Mouse (Mus musculus) hindbrain, embryonic 11.5 days (tissue): ENCODE data around the gene Tbxas1. TPM values are rescaled to one million over a fixed set of nuclear protein-coding genes. Genes with fewer than 3 reads are reported as not detected.

ENCODE experiments used
- ATAC-seq: fragments of 200-750 bp; cut with Nextera tagmentation; 2 replicates; pipeline ENCODE4 v1.8.0; 2017; ENCODE audit warnings: mild to moderate bottlenecking, moderate TSS enrichment, moderate library complexity; ENCODE audit not compliant: low FRiP score
- DNase-seq: peaks from one replicate; pipeline ENCODE4 v3.0.0-alpha.2; 2015; ENCODE audit warnings: low spot score
- H3K27ac ChIP-seq: fragments of 300-500 bp; sonication (generic); 2 replicates; pipeline ENCODE4 v1.5.1; 2014; ENCODE audit warnings: mild to moderate bottlenecking, low read depth, low read length
- H3K27me3 ChIP-seq: fragments of 300-500 bp; sonication (generic); 2 replicates; pipeline ENCODE4 v1.6.1; 2014; ENCODE audit warnings: mild to moderate bottlenecking, low read length, moderate library complexity, mixed read lengths; ENCODE audit not compliant: control insufficient read depth, insufficient read depth
- H3K36me3 ChIP-seq: fragments of 300-500 bp; sonication (generic); 2 replicates; pipeline ENCODE4 v1.6.1; 2014; ENCODE audit warnings: mild to moderate bottlenecking, low read length, moderate library complexity, mixed read lengths; ENCODE audit not compliant: control insufficient read depth, insufficient read depth
- H3K4me1 ChIP-seq: fragments of 300-500 bp; sonication (generic); replicated peaks from 2 replicates; pipeline ENCODE4 v1.6.1; 2014; ENCODE audit warnings: low read length, mixed read lengths; ENCODE audit not compliant: control insufficient read depth, insufficient read depth
- H3K4me2 ChIP-seq: fragments of 300-500 bp; sonication (generic); replicated peaks from 2 replicates; pipeline ENCODE4 v1.6.1; 2014; ENCODE audit warnings: mild to moderate bottlenecking, low read depth, low read length
- H3K4me3 ChIP-seq: fragments of 300-500 bp; sonication (generic); 2 replicates; pipeline ENCODE4 v1.5.1; 2014; ENCODE audit warnings: low read depth, low read length
- H3K9ac ChIP-seq: fragments of 300-500 bp; sonication (generic); 2 replicates; pipeline ENCODE4 v1.6.1; 2014; ENCODE audit warnings: low read depth, low read length
- H3K9me3 ChIP-seq: fragments of 300-500 bp; sonication (generic); 2 replicates; pipeline ENCODE4 v1.6.1; 2016; ENCODE audit warnings: low read length; ENCODE audit not compliant: control insufficient read depth
- WGBS: fragments of 180-500 bp; shearing (Covaris S2); extraction: QIAGEN DNeasy Blood & Tissue Kit; methylation state at CpG from one replicate; pipeline ENCODE4 v1.1.7; 2014; 5-methylcytosine and 5-hydroxymethylcytosine counted together
- polyA plus RNA-seq: library from polyadenylated mRNA; unstranded; fragments of >200 nt; fragmentation: Nextera tagmentation; extraction: Ambion mirVana; gene quantifications from 2 replicates; pipeline ENCODE4 v1.2.1, GENCODE M21; 2014

Gene Tbxas1
- polyA plus RNA-seq, 1 experiment from 2014 or later = 0.69 TPM

GRCm38 (mm10) chr6:38982071-38982470 lies 106.9 kb downstream of the Tbxas1 start:
- H3K4me3 ChIP-seq = no peak overlapping the region
- H3K27ac ChIP-seq = no peak overlapping the region
- H3K36me3 ChIP-seq = no peaks in the 10 kb centered on the region
- no peak overlapping the region for H3K4me2 ChIP-seq
- no peaks in the 10 kb centered on the region for H3K4me1 ChIP-seq
- DNase-seq = no peak
- no peak for ATAC-seq
- H3K9me3 ChIP-seq = no peaks in the 10 kb centered on the region
- 93% methylated on average over 8 of the region's 8 CpGs for WGBS
- no peak overlapping the region for H3K9ac ChIP-seq
- H3K27me3 ChIP-seq = no peaks in the 10 kb centered on the region

GRCm38 (mm10) chr6:38982656-38983055 lies 107.5 kb downstream of the Tbxas1 start:
- Histone ChIP-seq H3K4me1 (no peaks in the 10 kb centered on the region), H3K36me3 (no peaks in the 10 kb centered on the region), H3K9ac (no peak overlapping the region), H3K9me3 (no peaks in the 10 kb centered on the region), H3K27me3 (no peaks in the 10 kb centered on the region), H3K4me3 (no peak overlapping the region), H3K27ac (no peak overlapping the region), H3K4me2 (no peak overlapping the region)
- 88% methylated on average over 4 of the region's 4 CpGs for WGBS
- DNase-seq = no peak
- ATAC-seq = no peak

GRCm38 (mm10) chr6:38983060-38983459 lies 107.9 kb downstream of the Tbxas1 start:
- Histone ChIP-seq H3K36me3 (no peaks in the 10 kb centered on the region), H3K9ac (no peak overlapping the region), H3K27me3 (no peaks in the 10 kb centered on the region), H3K4me3 (no peak overlapping the region), H3K27ac (no peak overlapping the region), H3K4me1 (no peaks in the 10 kb centered on the region), H3K4me2 (no peak overlapping the region), H3K9me3 (no peaks in the 10 kb centered on the region)
- 70% methylated on average over 7 of the region's 7 CpGs for WGBS
- ATAC-seq (no peak), DNase-seq (no peak)

- DNase-seq = no peak
- Histone ChIP-seq H3K27ac (no peak overlapping the region), H3K9me3 (no peaks in the 10 kb centered on the region), H3K4me1 (no peaks in the 10 kb centered on the region), H3K36me3 (no peaks in the 10 kb centered on the region), H3K4me2 (no peak overlapping the region), H3K4me3 (no peak overlapping the region), H3K27me3 (no peaks in the 10 kb centered on the region), H3K9ac (no peak overlapping the region)
- no peak for ATAC-seq
- WGBS = 90% methylated on average over 2 of the region's 2 CpGs
Measured at GRCm38 (mm10) chr6:38984626-38985025, 109.4 kb downstream of the Tbxas1 start.

GRCm38 (mm10) chr6:38986641-38987040 lies 111.4 kb downstream of the Tbxas1 start:
- Histone ChIP-seq H3K27me3 (no peaks in the 10 kb centered on the region), H3K27ac (no peak overlapping the region), H3K4me1 (no peaks in the 10 kb centered on the region), H3K4me2 (no peak overlapping the region), H3K9ac (no peak overlapping the region), H3K4me3 (no peak overlapping the region), H3K36me3 (no peaks in the 10 kb centered on the region), H3K9me3 (no peaks in the 10 kb centered on the region)
- ATAC-seq (no peak), DNase-seq (no peak)
- WGBS = 77% methylated on average over 10 of the region's 10 CpGs

GRCm38 (mm10) chr6:38992016-38992415 lies 116.8 kb downstream of the Tbxas1 start:
- no peak for DNase-seq
- Histone ChIP-seq H3K4me2 (no peak overlapping the region), H3K9me3 (no peaks in the 10 kb centered on the region), H3K4me1 (no peaks in the 10 kb centered on the region), H3K27me3 (no peaks in the 10 kb centered on the region), H3K9ac (no peak overlapping the region), H3K4me3 (no peak overlapping the region), H3K36me3 (no peaks in the 10 kb centered on the region), H3K27ac (no peak overlapping the region)
- WGBS = 57% methylated on average over 4 of the region's 4 CpGs
- no peak for ATAC-seq

GRCm38 (mm10) chr6:38995774-38996173 lies 120.6 kb downstream of the Tbxas1 start:
- no peaks in the 10 kb centered on the region for H3K27me3 ChIP-seq
- H3K4me2 ChIP-seq = no peak overlapping the region
- H3K4me3 ChIP-seq = no peak overlapping the region
- 79% methylated on average over 3 of the region's 3 CpGs for WGBS
- no peaks in the 10 kb centered on the region for H3K36me3 ChIP-seq
- no peaks in the 10 kb centered on the region for H3K4me1 ChIP-seq
- no peak for DNase-seq
- no peaks in the 10 kb centered on the region for H3K9me3 ChIP-seq
- ATAC-seq = no peak
- H3K9ac ChIP-seq = no peak overlapping the region
- H3K27ac ChIP-seq = no peak overlapping the region

GRCm38 (mm10) chr6:38997838-38998237 lies 122.6 kb downstream of the Tbxas1 start:
- H3K36me3 ChIP-seq = no peaks in the 10 kb centered on the region
- H3K27me3 ChIP-seq = no peaks in the 10 kb centered on the region
- no peak overlapping the region for H3K4me3 ChIP-seq
- no peaks in the 10 kb centered on the region for H3K4me1 ChIP-seq
- no peaks in the 10 kb centered on the region for H3K9me3 ChIP-seq
- H3K27ac ChIP-seq = no peak overlapping the region
- H3K9ac ChIP-seq = no peak overlapping the region
- ATAC-seq (no peak), DNase-seq (no peak)
- 92% methylated on average over 4 of the region's 4 CpGs for WGBS
- no peak overlapping the region for H3K4me2 ChIP-seq

GRCm38 (mm10) chr6:39003126-39003525 lies 127.9 kb downstream of the Tbxas1 start:
- no peaks in the 10 kb centered on the region for H3K36me3 ChIP-seq
- no peak overlapping the region for H3K4me2 ChIP-seq
- DNase-seq (no peak), ATAC-seq (no peak)
- H3K4me1 ChIP-seq = 0 out of 2 replicates have a peak, but pooled peaks cover 2% of the 10 kb centered on the region
- H3K27me3 ChIP-seq = no peaks in the 10 kb centered on the region
- no peak overlapping the region for H3K27ac ChIP-seq
- H3K9ac ChIP-seq = no peak overlapping the region
- no peaks in the 10 kb centered on the region for H3K9me3 ChIP-seq
- no peak overlapping the region for H3K4me3 ChIP-seq
- 76% methylated on average over 7 of the region's 7 CpGs for WGBS
